Mouse (Mus musculus) monocyte, adult 2 months (primary cell): ENCODE measurements around the gene Trpv2.
"Not testable (repeated sequence)": the region's sequence is repeated elsewhere in the genome, so short reads cannot be mapped to it uniquely, and the experiment has no call there.

Experiments
- DNase-seq, 2 experiments: peaks; one replicate each; pipeline ENCODE4 v3.0.0; 2022; ENCODE audit warnings: low spot score in 2 of 2, low read depth in 1 of 2

Gene Trpv2

GRCm38 (mm10) chr11:62646958-62647515 is 72.8 kb downstream of the Trpv2 start:
- DNase-seq: no peak

GRCm38 (mm10) chr11:62647661-62648590 is 73.6 kb downstream of the Trpv2 start, which contains the start of gene Lrrc75a:
Lrrc75a (minus strand) TSS chr11:62648523.
- no peak for DNase-seq

- peak; percentile 74 to 87 for DNase-seq
Measured at GRCm38 (mm10) chr11:62648591-62649391, 74.5 kb downstream of the Trpv2 start, which contains the start of gene Mmgt2. Mmgt2 (plus strand) TSS chr11:62648664.

- not testable (repeated sequence) for DNase-seq
Measured at GRCm38 (mm10) chr11:62649803-62650202, 75.5 kb downstream of the Trpv2 start.
